Mouse (Mus musculus): ENCODE data around the gene Lsm10. TPM values are rescaled to one million over a fixed set of nuclear protein-coding genes. Genes with fewer than 3 reads are reported as not detected.
"Not testable (repeated sequence)": the region's sequence is repeated elsewhere in the genome, so short reads cannot be mapped to it uniquely, and the experiment has no call there.

Gene Lsm10
- polyA plus RNA-seq, 1 experiment from 2014 or later, result 23.3 TPM

DNA sequence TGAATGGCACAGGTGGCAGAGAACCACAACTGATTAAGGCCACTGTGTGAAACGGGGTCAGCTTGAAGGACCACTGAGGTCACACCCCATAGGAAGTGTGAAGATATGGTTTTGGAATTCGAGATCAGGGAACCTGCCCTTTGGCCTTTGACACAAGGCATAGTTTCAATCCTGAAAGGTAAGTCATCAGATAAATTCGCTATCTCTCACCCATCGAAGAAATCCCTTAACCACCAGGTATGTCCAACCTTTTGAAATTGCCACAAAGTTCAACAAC, 5.6 kb upstream of the Lsm10 start:
- Histone ChIP-seq H3K4me1 (ENCODE audit: control insufficient read depth, low read depth, low read length) (peaks cover 4% of the 10 kb centered on the region), H3K27ac (ENCODE audit: low read length) (no peak overlapping the region), H3K9me3 (replicated peaks; ENCODE audit: control insufficient read depth, low read length) (no peaks in the 10 kb centered on the region), H3K36me3 (ENCODE audit: control insufficient read depth, insufficient read depth) (no peaks in the 10 kb centered on the region), H3K4me2 (ENCODE audit: low read depth, low read length) (no peak overlapping the region), H3K9ac (ENCODE audit: low read depth, low read length) (no peak overlapping the region), H3K4me3 (ENCODE audit: low read depth, low read length) (no peak overlapping the region), H3K27me3 (ENCODE audit: control insufficient read depth, insufficient read depth, low read depth, low read length) (no peaks in the 10 kb centered on the region)
- 49% methylated on average over 4 of the region's 4 CpGs for WGBS (ENCODE audit: insufficient replicate concordance)
- no peak for ATAC-seq (ENCODE audit: low read depth)

DNA sequence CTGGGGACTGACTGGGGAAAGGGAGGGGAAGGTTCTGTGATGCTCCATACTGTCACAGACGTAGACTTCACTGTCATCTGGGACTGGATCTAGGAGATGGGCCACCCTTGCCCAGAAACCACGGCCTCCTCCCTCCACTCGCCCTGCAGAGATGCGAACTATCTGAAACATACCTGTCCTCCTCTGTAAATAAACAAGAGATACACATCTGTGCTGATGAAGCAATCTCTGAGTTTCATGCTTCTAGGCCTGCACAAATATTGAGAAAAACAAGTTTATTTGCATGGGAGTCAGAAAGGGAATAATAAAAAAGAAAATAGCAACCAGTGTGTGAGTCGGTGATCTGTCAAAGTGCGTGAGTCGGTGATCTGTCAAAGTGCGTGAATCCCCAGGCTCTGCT, 4.5 kb upstream of the Lsm10 start:
- WGBS (ENCODE audit: insufficient replicate concordance), result 70% methylated on average over 8 of the region's 8 CpGs
- Histone ChIP-seq H3K4me3 (ENCODE audit: low read depth, low read length) (no peak overlapping the region), H3K9me3 (replicated peaks; ENCODE audit: control insufficient read depth, low read length) (no peaks in the 10 kb centered on the region), H3K36me3 (ENCODE audit: control insufficient read depth, insufficient read depth) (no peaks in the 10 kb centered on the region), H3K9ac (ENCODE audit: low read depth, low read length) (no peak overlapping the region), H3K27me3 (ENCODE audit: control insufficient read depth, insufficient read depth, low read depth, low read length) (no peaks in the 10 kb centered on the region), H3K4me2 (ENCODE audit: low read depth, low read length) (no peak overlapping the region), H3K27ac (ENCODE audit: low read length) (no peak overlapping the region), H3K4me1 (ENCODE audit: control insufficient read depth, low read depth, low read length) (peaks cover 6% of the 10 kb centered on the region)
- no peak for ATAC-seq (ENCODE audit: low read depth)

DNA sequence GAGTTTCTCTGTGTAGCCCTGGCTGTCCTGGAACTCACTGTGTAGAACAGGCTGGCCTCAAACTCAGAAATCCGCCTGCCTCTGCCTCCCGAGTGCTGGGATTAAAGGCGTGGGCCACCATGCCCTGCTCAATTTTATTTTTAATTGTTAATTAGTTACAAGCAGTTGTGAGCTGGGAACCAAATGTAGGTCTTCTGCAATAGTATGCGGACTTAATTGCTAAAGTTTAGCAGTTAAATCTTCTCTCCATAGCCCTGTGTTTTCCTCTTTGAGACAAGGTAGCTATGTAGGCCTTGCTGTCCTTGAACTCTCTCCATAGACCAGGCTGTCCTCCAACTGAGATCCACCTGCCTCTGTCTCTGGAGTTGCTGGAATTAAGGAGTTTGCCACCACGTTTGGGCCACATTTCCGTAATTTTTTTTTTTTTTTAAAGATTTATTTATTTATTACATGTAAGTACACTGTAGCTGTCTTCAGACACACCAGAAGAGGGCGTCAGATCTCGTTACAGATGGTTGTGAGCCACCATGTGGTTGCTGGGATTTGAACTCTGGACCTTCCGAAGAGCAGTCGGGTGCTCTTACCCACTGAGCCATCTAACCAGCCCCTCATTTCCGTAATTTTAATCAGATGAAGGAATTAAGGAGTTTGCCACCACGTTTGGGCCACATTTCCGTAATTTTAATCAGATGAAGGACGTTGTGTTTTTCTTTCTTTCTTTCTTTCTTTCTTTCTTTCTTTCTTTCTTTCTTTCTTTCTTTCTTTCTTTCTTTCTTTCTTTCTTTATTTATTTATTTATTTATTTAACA, 597 bp upstream of the Lsm10 start:
- ATAC-seq (ENCODE audit: low read depth); H3K9me3 ChIP-seq (replicated peaks; ENCODE audit: control insufficient read depth, low read length); H3K27ac ChIP-seq (ENCODE audit: low read length); H3K9ac ChIP-seq (ENCODE audit: low read depth, low read length); H3K36me3 ChIP-seq (ENCODE audit: control insufficient read depth, insufficient read depth); H3K27me3 ChIP-seq (ENCODE audit: control insufficient read depth, insufficient read depth, low read depth, low read length): not testable (repeated sequence)
- H3K4me2 ChIP-seq (ENCODE audit: low read depth, low read length), result peak overlapping the region; percentile 86; the same call in 1 of the 2 replicates
- peak overlapping the region; percentile 78 for H3K4me3 ChIP-seq (ENCODE audit: low read depth, low read length)
- H3K4me1 ChIP-seq (ENCODE audit: control insufficient read depth, low read depth, low read length), result peaks cover 33% of the 10 kb centered on the region
- WGBS (ENCODE audit: insufficient replicate concordance), result 50% methylated on average over 14 of the region's 14 CpGs

DNA sequence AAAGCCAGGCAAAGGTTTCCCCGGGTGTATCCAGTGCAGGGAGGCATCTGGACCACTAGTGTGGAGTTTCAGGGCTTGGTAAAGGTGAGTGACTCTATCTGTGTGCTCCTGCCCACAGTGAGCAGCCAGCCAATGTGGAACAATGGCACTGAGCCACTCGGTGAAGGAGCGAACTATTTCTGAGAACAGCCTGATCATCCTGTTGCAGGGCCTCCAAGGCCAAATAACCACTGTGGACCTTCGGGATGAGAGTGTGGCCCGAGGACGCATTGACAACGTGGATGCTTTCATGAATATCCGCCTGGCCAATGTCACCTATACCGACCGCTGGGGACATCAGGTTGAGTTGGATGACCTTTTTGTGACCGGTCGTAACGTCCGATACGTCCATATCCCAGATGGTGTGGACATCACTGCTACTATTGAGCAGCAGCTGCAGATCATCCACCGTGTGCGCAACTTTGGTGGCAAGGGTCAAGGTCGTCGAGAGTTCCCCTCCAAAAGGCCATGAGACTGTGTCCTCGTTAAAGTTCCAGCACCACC, 1.4 kb downstream of the Lsm10 start:
- Histone ChIP-seq H3K9ac (ENCODE audit: low read depth, low read length) (no peak overlapping the region), H3K36me3 (ENCODE audit: control insufficient read depth, insufficient read depth) (no peaks in the 10 kb centered on the region), H3K4me3 (ENCODE audit: low read depth, low read length) (no peak overlapping the region), H3K27me3 (ENCODE audit: control insufficient read depth, insufficient read depth, low read depth, low read length) (no peaks in the 10 kb centered on the region), H3K9me3 (replicated peaks; ENCODE audit: control insufficient read depth, low read length) (no peaks in the 10 kb centered on the region), H3K4me2 (ENCODE audit: low read depth, low read length) (peak overlapping the region; percentile 86; the same call in 1 of the 2 replicates), H3K27ac (ENCODE audit: low read length) (peak overlapping the region; percentile 15; the same call in 1 of the 2 replicates), H3K4me1 (ENCODE audit: control insufficient read depth, low read depth, low read length) (peaks cover 47% of the 10 kb centered on the region)
- WGBS (ENCODE audit: insufficient replicate concordance), result 85% methylated on average over 20 of the region's 20 CpGs
- no peak for ATAC-seq (ENCODE audit: low read depth)

DNA sequence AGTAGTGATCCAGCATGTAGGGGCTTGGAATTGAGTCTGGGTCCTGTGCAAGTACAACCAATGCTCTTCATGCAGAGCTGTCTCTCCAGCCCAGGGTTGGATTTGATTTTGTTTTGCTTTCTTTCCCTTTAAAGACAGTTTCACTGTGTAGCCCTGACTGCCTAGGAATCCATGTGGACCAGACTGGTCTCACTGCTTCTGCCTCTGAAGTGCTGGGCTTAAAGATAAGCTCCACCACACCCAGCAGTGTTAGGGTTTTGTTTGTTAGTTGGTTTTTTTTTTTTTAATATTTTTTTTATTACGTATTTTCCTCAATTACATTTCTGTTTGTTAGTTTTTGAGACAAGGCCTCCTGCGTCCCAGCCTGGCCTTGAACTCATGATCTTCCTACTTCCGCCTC, 2.9 kb downstream of the Lsm10 start:
- Histone ChIP-seq H3K27ac (ENCODE audit: low read length) (peak overlapping the region; percentile 89), H3K27me3 (ENCODE audit: control insufficient read depth, insufficient read depth, low read depth, low read length) (no peaks in the 10 kb centered on the region), H3K4me2 (ENCODE audit: low read depth, low read length) (peak overlapping the region; percentile 49), H3K9me3 (replicated peaks; ENCODE audit: control insufficient read depth, low read length) (no peaks in the 10 kb centered on the region), H3K9ac (ENCODE audit: low read depth, low read length) (peak overlapping the region; percentile 52), H3K36me3 (ENCODE audit: control insufficient read depth, insufficient read depth) (no peaks in the 10 kb centered on the region), H3K4me3 (ENCODE audit: low read depth, low read length) (peak overlapping the region; percentile 17; the same call in 1 of the 2 replicates), H3K4me1 (ENCODE audit: control insufficient read depth, low read depth, low read length) (peaks cover 54% of the 10 kb centered on the region)
- WGBS (ENCODE audit: insufficient replicate concordance), result 44% methylated on average over 3 of the region's 3 CpGs
- ATAC-seq (ENCODE audit: low read depth), result no peak

DNA sequence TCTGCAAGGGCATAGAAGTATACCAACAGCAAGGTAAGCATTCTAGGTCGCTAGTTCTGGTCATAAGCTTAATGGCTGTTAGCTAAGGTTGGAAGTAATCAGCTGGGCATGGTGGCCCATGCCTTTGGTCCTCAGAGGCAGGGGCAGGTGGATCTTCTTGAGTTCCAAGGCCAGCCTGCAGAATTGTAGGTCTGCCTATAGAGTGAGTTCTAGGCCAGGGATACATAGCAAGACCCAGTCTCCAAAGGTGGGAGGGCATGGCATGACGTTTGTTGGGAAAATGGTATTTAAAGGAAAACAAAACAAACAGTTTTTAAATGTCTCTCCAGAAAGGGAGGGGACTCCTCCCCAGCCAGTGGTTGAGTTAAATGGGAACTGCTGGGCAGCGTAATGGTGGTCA, 4.3 kb downstream of the Lsm10 start:
- no peak overlapping the region for H3K4me2 ChIP-seq (ENCODE audit: low read depth, low read length)

DNA sequence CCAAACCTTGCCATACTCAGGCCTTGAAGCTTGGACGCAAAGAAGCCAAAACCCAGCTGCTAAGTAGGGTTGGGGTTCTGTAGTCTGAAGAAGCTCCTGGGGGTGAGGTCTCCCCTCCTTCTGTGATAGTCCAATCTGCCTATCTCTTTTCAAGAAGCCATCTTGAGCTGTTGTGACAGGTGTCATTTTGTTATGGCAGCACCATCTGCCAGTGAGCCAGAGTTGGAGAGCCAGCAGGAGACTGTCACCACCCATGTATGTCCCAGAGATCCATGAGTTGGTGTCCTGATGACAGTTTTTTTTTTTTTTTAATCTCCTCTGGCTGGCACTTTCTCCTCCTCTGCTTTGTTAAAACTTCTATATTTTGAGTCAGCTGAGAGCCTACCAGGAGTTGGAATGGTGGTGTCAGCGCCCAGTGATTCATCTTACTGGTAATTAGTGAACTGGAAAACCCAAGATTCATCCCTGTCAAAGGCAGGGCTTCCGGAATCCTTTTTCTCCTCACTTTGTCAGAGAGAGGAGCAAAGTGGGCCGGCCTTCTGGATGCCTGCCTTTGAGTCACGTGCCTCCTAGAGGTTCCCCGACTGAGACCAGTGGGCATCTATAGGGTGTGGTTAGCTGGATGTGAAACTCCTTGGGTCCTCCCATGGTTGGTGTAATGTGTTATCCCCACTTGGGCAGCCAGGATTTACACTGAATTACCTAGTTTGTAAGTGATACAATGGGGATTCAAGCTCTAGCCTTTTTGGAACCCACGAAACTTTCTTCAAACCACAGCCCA, 5.8 kb downstream of the Lsm10 start:
- Histone ChIP-seq H3K9ac (ENCODE audit: low read depth, low read length) (peak overlapping the region; percentile 61), H3K4me3 (ENCODE audit: low read depth, low read length) (peak overlapping the region; percentile 94), H3K27ac (ENCODE audit: low read length) (peak overlapping the region; percentile 93), H3K4me2 (ENCODE audit: low read depth, low read length) (peak overlapping the region; percentile 99), H3K36me3 (ENCODE audit: control insufficient read depth, insufficient read depth) (no peaks in the 10 kb centered on the region), H3K27me3 (ENCODE audit: control insufficient read depth, insufficient read depth, low read depth, low read length) (no peaks in the 10 kb centered on the region), H3K4me1 (ENCODE audit: control insufficient read depth, low read depth, low read length) (peaks cover 63% of the 10 kb centered on the region), H3K9me3 (replicated peaks; ENCODE audit: control insufficient read depth, low read length) (no peaks in the 10 kb centered on the region)
- ATAC-seq (ENCODE audit: low read depth), result peak; percentile 53
- 41% methylated on average over 7 of the region's 7 CpGs for WGBS (ENCODE audit: insufficient replicate concordance)

More for the DNA sequence above, 4.3 kb downstream of the Lsm10 start:
- Histone ChIP-seq H3K9ac (ENCODE audit: low read depth, low read length) (no peak overlapping the region), H3K4me1 (ENCODE audit: control insufficient read depth, low read depth, low read length) (peaks cover 68% of the 10 kb centered on the region), H3K9me3 (replicated peaks; ENCODE audit: control insufficient read depth, low read length) (no peaks in the 10 kb centered on the region), H3K27me3 (ENCODE audit: control insufficient read depth, insufficient read depth, low read depth, low read length) (no peaks in the 10 kb centered on the region), H3K4me3 (ENCODE audit: low read depth, low read length) (no peak overlapping the region), H3K27ac (ENCODE audit: low read length) (peak overlapping the region; percentile 48; the same call in 1 of the 2 replicates), H3K36me3 (ENCODE audit: control insufficient read depth, insufficient read depth) (no peaks in the 10 kb centered on the region)
- WGBS (ENCODE audit: insufficient replicate concordance), result 79% methylated on average over 3 of the region's 3 CpGs
- ATAC-seq (ENCODE audit: low read depth), result no peak

DNA sequence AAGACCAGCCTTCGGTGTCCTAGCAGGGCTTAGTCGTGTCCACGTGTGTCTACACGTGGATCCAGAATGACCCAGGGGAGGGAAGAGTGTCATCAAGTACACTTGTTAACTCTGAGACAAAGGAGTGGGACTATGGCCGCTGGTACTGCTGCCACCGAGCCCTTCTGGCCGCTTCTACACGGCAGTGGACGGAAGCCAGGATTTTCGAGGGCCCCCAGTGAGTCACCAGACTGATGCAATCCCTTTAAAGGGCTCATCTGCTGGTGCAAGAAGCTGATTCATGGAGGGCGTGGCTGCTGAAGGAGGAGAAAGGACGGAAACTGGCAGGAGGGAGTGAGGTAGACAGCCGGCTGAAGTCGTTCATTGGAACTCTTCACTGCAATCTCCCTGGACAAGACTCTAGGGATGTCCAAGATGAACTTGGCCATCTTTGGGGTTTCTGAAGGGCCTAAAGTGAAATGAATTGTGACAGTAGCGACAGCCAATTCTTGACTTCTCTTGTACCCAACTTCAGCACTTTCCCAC, 6.7 kb downstream of the Lsm10 start:
- WGBS (ENCODE audit: insufficient replicate concordance), result under 1% methylated on average over 15 of the region's 15 CpGs
- Histone ChIP-seq H3K27ac (ENCODE audit: low read length) (peak overlapping the region; percentile 93), H3K4me1 (ENCODE audit: control insufficient read depth, low read depth, low read length) (peaks cover 65% of the 10 kb centered on the region), H3K4me3 (ENCODE audit: low read depth, low read length) (peak overlapping the region; percentile 94), H3K9me3 (replicated peaks; ENCODE audit: control insufficient read depth, low read length) (no peaks in the 10 kb centered on the region), H3K4me2 (ENCODE audit: low read depth, low read length) (peak overlapping the region; percentile 99), H3K27me3 (ENCODE audit: control insufficient read depth, insufficient read depth, low read depth, low read length) (no peaks in the 10 kb centered on the region), H3K36me3 (ENCODE audit: control insufficient read depth, insufficient read depth) (no peaks in the 10 kb centered on the region), H3K9ac (ENCODE audit: low read depth, low read length) (peak overlapping the region; percentile 61)
- ATAC-seq (ENCODE audit: low read depth), result peak; percentile 84

Data from liver, embryonic 16.5 days (tissue).